Mouse (Mus musculus): Measurements from ENCODE around the gene Wfdc13.
A peak's percentile ranks its signal among the peaks of the same experiment; 100 is the strongest.
"Not testable (repeated sequence)": the region's sequence is repeated elsewhere in the genome, so short reads cannot be mapped to it uniquely, and the experiment has no call there.

Gene Wfdc13

DNA sequence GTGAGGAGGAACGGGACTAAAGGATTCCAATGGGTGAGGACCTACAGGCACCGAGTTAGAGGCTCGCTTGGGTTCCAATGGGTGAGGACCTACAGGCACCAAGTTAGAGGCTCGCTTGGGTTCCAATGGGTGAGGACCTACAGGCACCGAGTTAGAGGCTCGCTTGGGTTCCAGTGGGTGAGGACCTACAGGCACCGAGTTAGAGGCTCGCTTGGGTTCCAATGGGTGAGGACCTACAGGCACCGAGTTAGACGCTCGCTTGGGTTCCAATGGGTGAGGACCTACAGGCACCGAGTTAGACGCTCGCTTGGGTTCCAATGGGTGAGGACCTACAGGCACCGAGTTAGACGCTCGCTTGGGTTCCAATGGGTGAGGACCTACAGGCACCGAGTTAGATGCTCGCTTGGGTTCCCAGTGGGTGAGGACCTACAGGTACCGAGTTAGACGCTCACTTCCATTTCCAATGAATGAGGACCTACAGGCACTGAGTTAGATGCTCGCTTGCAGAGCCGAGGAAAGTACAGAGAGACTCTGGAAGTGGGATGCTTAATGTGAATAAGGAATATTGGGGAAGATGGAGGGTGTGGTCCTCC, 31.4 kb downstream of the Wfdc13 start:
- DNase-seq (ENCODE audit: low read depth, low spot score), result not testable (repeated sequence)

GRCm38 (mm10) chr2:164723276-164723675, 38.4 kb downstream of the Wfdc13 start:
- DNase-seq (ENCODE audit: low read depth, low spot score), result no peak

DNA sequence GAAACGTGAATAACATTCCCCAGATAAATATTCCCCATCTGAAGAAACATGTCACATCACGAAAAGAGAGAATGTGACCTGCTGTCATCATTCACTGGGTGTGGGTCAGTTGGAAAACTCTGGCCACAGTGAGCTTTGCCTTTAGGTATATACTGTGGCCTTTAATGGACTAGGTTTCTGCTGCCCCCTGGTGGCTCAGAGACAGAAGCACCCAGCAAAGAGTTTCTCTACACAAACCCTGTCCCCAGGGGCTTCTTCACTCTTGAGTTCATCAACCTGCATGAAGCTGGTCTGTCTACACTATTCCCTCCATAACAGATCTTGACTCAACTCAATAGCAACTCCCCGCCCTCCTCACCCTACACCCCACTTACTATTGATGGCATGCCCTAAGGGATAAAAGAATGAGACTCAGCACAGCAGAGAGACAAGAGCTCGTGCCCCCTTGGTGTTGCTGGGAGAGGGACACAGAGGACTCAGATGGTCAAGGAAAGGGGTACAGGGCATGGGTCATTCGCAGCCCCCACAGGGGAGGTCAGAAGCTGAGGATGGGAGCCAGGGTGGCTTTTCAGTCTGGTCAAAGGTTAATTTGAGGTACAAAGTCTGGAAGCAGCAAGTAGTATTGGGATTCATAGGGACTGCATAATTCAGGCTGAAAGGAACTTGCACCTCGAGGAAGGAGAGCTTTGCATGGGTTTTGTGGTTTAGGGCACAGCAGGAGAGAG, 41.1 kb downstream of the Wfdc13 start:
- peak; percentile 80 for DNase-seq (ENCODE audit: low read depth, low spot score)

GRCm38 (mm10) chr2:164731719-164732118, 46.8 kb downstream of the Wfdc13 start:
- no peak for DNase-seq (ENCODE audit: low read depth, low spot score)

- DNase-seq (ENCODE audit: low read depth, low spot score), result no peak
These were observed 48.4 kb downstream of the Wfdc13 start for GRCm38 (mm10) chr2:164733259-164733658.

DNA sequence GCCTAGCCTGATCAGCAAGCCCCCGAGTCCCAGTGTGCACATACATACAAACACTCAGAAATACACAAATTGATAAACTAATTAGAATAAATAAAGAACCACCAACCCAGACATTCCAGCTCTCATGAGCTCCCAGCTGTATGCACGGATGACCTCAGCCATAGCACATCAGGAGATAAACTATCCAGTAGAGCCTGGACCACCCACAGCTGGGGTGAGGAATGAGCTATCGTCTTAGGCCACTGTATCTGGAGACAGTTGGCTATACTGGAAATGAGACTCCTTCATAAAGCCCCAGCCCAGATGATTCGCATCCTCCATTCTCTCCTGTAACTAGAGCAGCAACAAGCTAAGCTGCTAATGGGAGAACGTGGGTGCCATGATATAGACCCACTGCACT, 49.9 kb downstream of the Wfdc13 start:
- no peak for DNase-seq (ENCODE audit: low read depth, low spot score)

GRCm38 (mm10) chr2:164735446-164735845, 50.5 kb downstream of the Wfdc13 start:
- DNase-seq (ENCODE audit: low read depth, low spot score), result no peak
